Mouse (Mus musculus) embryonic facial prominence, embryonic 14.5 days (tissue): Measurements from ENCODE around the gene Pde11a. TPM values are rescaled to one million over a fixed set of nuclear protein-coding genes. Genes with fewer than 3 reads are reported as not detected.
A peak's percentile ranks its signal among the peaks of the same experiment; 100 is the strongest.

Experiments used
- ATAC-seq: fragments of 200-750 bp; cut with Nextera tagmentation; 2 replicates; pipeline ENCODE4 v1.8.0; 2017; ENCODE audit warnings: low read depth, moderate number of reproducible peaks, moderate TSS enrichment
- DNase-seq: peaks from one replicate; pipeline ENCODE4 v3.0.0-alpha.2; 2015; ENCODE audit warnings: low spot score
- H3K27ac ChIP-seq: fragments of 300-500 bp; sonication (generic); replicated peaks from 2 replicates; pipeline ENCODE4 v1.5.1; 2014; ENCODE audit warnings: low read depth, mild to moderate bottlenecking, low read length, moderate library complexity
- H3K27me3 ChIP-seq: fragments of 300-500 bp; sonication (generic); replicated peaks from 2 replicates; pipeline ENCODE4 v1.6.1; 2014; ENCODE audit warnings: low read length; ENCODE audit not compliant: control insufficient read depth, insufficient read depth
- H3K36me3 ChIP-seq: fragments of 300-500 bp; sonication (generic); 2 replicates; pipeline ENCODE4 v1.6.1; 2014; ENCODE audit warnings: low read length, mixed read lengths; ENCODE audit not compliant: control insufficient read depth, insufficient read depth
- H3K4me1 ChIP-seq: fragments of 300-500 bp; sonication (generic); 2 replicates; pipeline ENCODE4 v1.6.1; 2014; ENCODE audit warnings: antibody characterized with exemption, low read length; ENCODE audit not compliant: control insufficient read depth, insufficient read depth
- H3K4me2 ChIP-seq: fragments of 300-500 bp; sonication (generic); 2 replicates; pipeline ENCODE4 v1.6.1; 2014; ENCODE audit warnings: low read depth, mild to moderate bottlenecking, low read length, moderate library complexity, mixed read lengths
- H3K4me3 ChIP-seq: fragments of 300-500 bp; sonication (generic); 2 replicates; pipeline ENCODE4 v1.5.1; 2014; ENCODE audit warnings: low read depth, mild to moderate bottlenecking, low read length
- H3K9ac ChIP-seq: fragments of 300-500 bp; sonication (generic); 2 replicates; pipeline ENCODE4 v1.6.1; 2014; ENCODE audit warnings: low read depth, mild to moderate bottlenecking, low read length, moderate library complexity, mixed read lengths
- H3K9me3 ChIP-seq: fragments of 300-500 bp; sonication (generic); 2 replicates; pipeline ENCODE4 v1.6.1; 2016; ENCODE audit warnings: low read length; ENCODE audit not compliant: control insufficient read depth
- WGBS: fragments of 180-500 bp; shearing (Covaris S2); extraction: QIAGEN DNeasy Blood & Tissue Kit; methylation state at CpG from one replicate; pipeline ENCODE4 v1.1.7; 2014; 5-methylcytosine and 5-hydroxymethylcytosine counted together
- polyA plus RNA-seq: library from polyadenylated mRNA; unstranded; fragments of >200 nt; fragmentation: Nextera tagmentation; extraction: Ambion mirVana; gene quantifications from 2 replicates; pipeline ENCODE4 v1.2.1, GENCODE M21; 2014

Gene Pde11a
- polyA plus RNA-seq, 1 experiment from 2014 or later: 0.21 TPM

- H3K4me1 ChIP-seq: peaks cover 12% of the 10 kb centered on the region
- H3K27ac ChIP-seq: no peak overlapping the region
- no peak for ATAC-seq
- no peaks in the 10 kb centered on the region for H3K36me3 ChIP-seq
- 60% methylated on average over 13 of the region's 13 CpGs for WGBS
- no peak overlapping the region for H3K9ac ChIP-seq
- H3K4me2 ChIP-seq: no peak overlapping the region
- no peak for DNase-seq
- H3K27me3 ChIP-seq: no peaks in the 10 kb centered on the region
- no peaks in the 10 kb centered on the region for H3K9me3 ChIP-seq
- no peak overlapping the region for H3K4me3 ChIP-seq
These were observed 279.7 kb downstream of the Pde11a start for GRCm38 (mm10) chr2:76058661-76059467.

DNA sequence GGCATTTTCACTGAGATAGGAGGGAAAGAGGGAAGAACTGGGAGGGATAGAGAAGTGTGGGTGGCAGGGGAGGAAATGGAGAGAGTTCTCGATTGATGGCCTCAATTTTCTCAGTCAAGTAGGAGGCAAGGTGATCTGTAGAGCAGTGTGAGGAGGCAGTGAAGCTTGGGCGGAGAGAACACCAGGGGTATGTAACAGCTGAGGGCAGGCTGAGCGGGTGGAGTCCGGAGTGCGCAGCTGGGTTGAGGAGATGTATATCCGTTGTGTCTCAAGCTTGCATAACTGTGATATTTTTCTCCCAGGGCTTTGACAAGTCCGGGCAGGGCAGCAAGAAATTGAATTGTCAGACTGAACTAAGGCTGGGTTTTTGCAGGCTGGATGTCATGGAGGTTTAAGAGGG is 281.0 kb downstream of the Pde11a start:
- Histone ChIP-seq H3K4me2 (no peak overlapping the region), H3K9me3 (no peaks in the 10 kb centered on the region), H3K27me3 (no peaks in the 10 kb centered on the region), H3K4me1 (peaks cover 12% of the 10 kb centered on the region), H3K36me3 (no peaks in the 10 kb centered on the region), H3K4me3 (no peak overlapping the region), H3K27ac (no peak overlapping the region), H3K9ac (no peak overlapping the region)
- WGBS: 67% methylated on average over 7 of the region's 7 CpGs
- DNase-seq: peak; percentile 43
- ATAC-seq: peak; percentile 65; the same call in 1 of the 2 replicates

- 85% methylated on average over 14 of the region's 14 CpGs for WGBS
- H3K36me3 ChIP-seq: no peaks in the 10 kb centered on the region
- no peak overlapping the region for H3K4me3 ChIP-seq
- no peak for DNase-seq
- H3K27ac ChIP-seq: no peak overlapping the region
- peaks cover 9% of the 10 kb centered on the region for H3K4me1 ChIP-seq
- no peak for ATAC-seq
- H3K9ac ChIP-seq: no peak overlapping the region
- no peak overlapping the region for H3K4me2 ChIP-seq
- no peaks in the 10 kb centered on the region for H3K27me3 ChIP-seq
- H3K9me3 ChIP-seq: no peaks in the 10 kb centered on the region
These were observed 284.7 kb downstream of the Pde11a start for GRCm38 (mm10) chr2:76053748-76054331.

DNA sequence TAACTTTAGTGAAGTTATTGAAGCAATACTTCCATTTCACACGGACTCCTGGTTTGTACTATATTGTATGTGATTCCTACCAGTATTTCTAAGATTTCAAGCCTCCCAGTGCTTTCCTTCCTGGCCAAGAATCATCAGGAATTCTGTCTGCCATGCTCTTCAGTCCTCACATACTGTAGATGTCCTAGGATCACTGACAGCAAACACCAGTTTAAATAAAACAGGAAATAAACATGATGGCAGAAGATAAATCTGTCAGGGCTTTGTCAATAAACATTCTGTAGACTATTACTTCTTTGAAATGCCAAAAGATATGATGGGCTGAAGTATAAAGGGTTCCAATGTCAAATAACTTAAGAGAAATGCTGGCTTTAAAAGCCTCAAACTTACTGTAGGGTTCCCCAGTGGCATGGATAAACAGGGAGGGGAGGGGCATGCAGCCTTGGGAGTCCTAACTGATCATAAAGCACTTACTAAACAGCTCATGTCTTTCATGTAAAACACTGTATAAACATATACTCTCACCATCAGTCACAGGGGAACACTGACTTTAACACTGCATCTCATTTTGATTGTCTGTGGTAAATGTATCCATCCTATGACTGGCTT is 285.6 kb downstream of the Pde11a start:
- no peak overlapping the region for H3K4me2 ChIP-seq
- H3K9me3 ChIP-seq: no peaks in the 10 kb centered on the region
- no peaks in the 10 kb centered on the region for H3K36me3 ChIP-seq
- H3K27me3 ChIP-seq: no peaks in the 10 kb centered on the region
- no peak overlapping the region for H3K9ac ChIP-seq
- 83% methylated on average over 1 of the region's 1 CpGs for WGBS
- H3K4me1 ChIP-seq: 0 out of 2 replicates have a peak, but pooled peaks cover 4% of the 10 kb centered on the region
- ATAC-seq: no peak
- H3K27ac ChIP-seq: no peak overlapping the region
- DNase-seq: no peak
- H3K4me3 ChIP-seq: no peak overlapping the region

DNA sequence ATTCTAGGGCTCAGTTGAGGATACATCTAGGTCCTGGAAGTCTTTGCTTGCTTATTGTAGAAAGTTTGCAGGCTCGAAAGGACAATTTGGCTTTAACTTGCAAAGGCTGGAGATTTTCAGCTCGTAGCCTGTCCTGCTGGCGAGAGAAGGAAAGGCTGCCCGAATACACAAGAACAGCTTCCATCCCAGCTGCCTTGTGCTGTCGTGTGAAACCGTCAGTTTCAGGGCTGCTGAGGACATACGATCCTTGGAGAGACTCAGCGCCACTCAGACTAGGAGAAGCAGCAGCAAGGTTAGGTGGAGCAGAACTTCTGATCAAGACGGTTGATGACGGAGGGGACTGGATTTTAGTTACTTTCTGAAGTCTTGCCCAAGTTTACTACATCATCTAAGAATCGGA is 287.2 kb downstream of the Pde11a start:
- ATAC-seq (no peak), DNase-seq (no peak)
- WGBS: 70% methylated on average over 11 of the region's 11 CpGs
- Histone ChIP-seq H3K4me2 (no peak overlapping the region), H3K9me3 (no peaks in the 10 kb centered on the region), H3K9ac (no peak overlapping the region), H3K36me3 (no peaks in the 10 kb centered on the region), H3K4me1 (no peaks in the 10 kb centered on the region), H3K27ac (no peak overlapping the region), H3K4me3 (no peak overlapping the region), H3K27me3 (no peaks in the 10 kb centered on the region)

GRCm38 (mm10) chr2:76050911-76051310 is 287.7 kb downstream of the Pde11a start:
- H3K4me1 ChIP-seq: no peaks in the 10 kb centered on the region
- no peak for ATAC-seq
- no peak overlapping the region for H3K9ac ChIP-seq
- no peaks in the 10 kb centered on the region for H3K9me3 ChIP-seq
- no peak overlapping the region for H3K4me3 ChIP-seq
- no peak overlapping the region for H3K27ac ChIP-seq
- DNase-seq: no peak
- 85% methylated on average over 4 of the region's 4 CpGs for WGBS
- no peaks in the 10 kb centered on the region for H3K27me3 ChIP-seq
- H3K4me2 ChIP-seq: no peak overlapping the region
- no peaks in the 10 kb centered on the region for H3K36me3 ChIP-seq

GRCm38 (mm10) chr2:76050092-76050491 is 288.5 kb downstream of the Pde11a start:
- H3K4me1 ChIP-seq: no peaks in the 10 kb centered on the region
- no peak overlapping the region for H3K4me3 ChIP-seq
- H3K27me3 ChIP-seq: no peaks in the 10 kb centered on the region
- H3K27ac ChIP-seq: no peak overlapping the region
- no peak overlapping the region for H3K9ac ChIP-seq
- DNase-seq (no peak), ATAC-seq (no peak)
- WGBS: 75% methylated on average over 10 of the region's 10 CpGs
- no peaks in the 10 kb centered on the region for H3K36me3 ChIP-seq
- H3K4me2 ChIP-seq: no peak overlapping the region
- no peaks in the 10 kb centered on the region for H3K9me3 ChIP-seq

DNA sequence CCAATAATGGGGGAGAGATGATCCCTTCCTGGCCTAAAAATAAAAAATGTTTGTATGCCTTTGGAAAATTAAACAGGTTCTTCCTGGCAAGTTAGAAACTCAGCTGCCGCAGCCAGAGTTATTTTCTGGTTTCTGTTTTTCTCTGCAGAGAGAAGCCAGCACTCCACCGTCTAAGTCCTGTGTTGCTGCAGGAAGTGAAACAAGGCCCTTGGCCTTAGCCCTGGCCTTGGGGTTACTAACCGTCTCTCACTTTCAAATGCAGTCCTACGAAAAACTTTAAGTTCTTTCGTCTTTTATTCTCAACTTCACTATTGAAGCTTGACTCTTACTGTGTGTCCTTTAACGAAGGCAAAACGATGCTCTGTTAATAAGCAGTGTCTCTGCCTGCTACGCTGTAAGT is 289.0 kb downstream of the Pde11a start:
- no peaks in the 10 kb centered on the region for H3K36me3 ChIP-seq
- no peaks in the 10 kb centered on the region for H3K9me3 ChIP-seq
- H3K27ac ChIP-seq: no peak overlapping the region
- no peaks in the 10 kb centered on the region for H3K27me3 ChIP-seq
- no peak for DNase-seq
- no peak overlapping the region for H3K9ac ChIP-seq
- no peaks in the 10 kb centered on the region for H3K4me1 ChIP-seq
- 66% methylated on average over 8 of the region's 8 CpGs for WGBS
- H3K4me2 ChIP-seq: no peak overlapping the region
- ATAC-seq: no peak
- H3K4me3 ChIP-seq: no peak overlapping the region
